Mouse (Mus musculus) CH12.LX (cell line): ENCODE data around the gene Riok1. TPM values are rescaled to one million over a fixed set of nuclear protein-coding genes. Genes with fewer than 3 reads are reported as not detected.

Experiments used
- DNase-seq: peaks from one replicate; pipeline ENCODE4 v3.0.0-alpha.2; 2013; ENCODE audit errors: extremely low read depth
- H3K27ac ChIP-seq: 2 replicates; pipeline ENCODE4 v1.5.1; 2012; ENCODE audit warnings: low read depth, mild to moderate bottlenecking, control low read depth, moderate library complexity; ENCODE audit not compliant: insufficient read depth
- H3K27me3 ChIP-seq: replicated peaks from 2 replicates; pipeline ENCODE3; 2012; ENCODE audit warnings: inconsistent platforms
- H3K36me3 ChIP-seq, 2 experiments: replicated peaks in 1 of 2; 2 replicates each; pipeline versions ENCODE3 to v1.6.1; 2012; ENCODE audit warnings: inconsistent platforms in 1 of 2, low read length in 1 of 2, mild to moderate bottlenecking in 1 of 2, mixed read lengths in 1 of 2, moderate library complexity in 1 of 2; ENCODE audit not compliant: control insufficient read depth in 1 of 2, insufficient read depth in 1 of 2
- H3K4me1 ChIP-seq, 2 experiments: 2 replicates each; pipeline ENCODE4 v1.6.1; 2012; ENCODE audit warnings: inconsistent platforms in 1 of 2, moderate library complexity in 1 of 2; ENCODE audit not compliant: insufficient read depth in 2 of 2, control insufficient read depth in 1 of 2
- H3K4me2 ChIP-seq: 2 replicates; pipeline ENCODE4 v1.6.1; 2012; ENCODE audit warnings: low read depth, mild to moderate bottlenecking, control low read depth; ENCODE audit not compliant: poor library complexity, insufficient read depth, severe bottlenecking
- H3K4me3 ChIP-seq, 3 experiments: fragments of 150-350 bp in 1 of 3; sonication (generic) in 1 of 3; replicated peaks in 1 of 3; 2 replicates each; pipeline versions ENCODE3 to v1.5.1; 2011 to 2012; ENCODE audit warnings: low read depth in 2 of 3, low read length in 2 of 3, mild to moderate bottlenecking in 2 of 3, moderate library complexity in 2 of 3, control low read depth in 1 of 3, improper control_type of control experiment in 1 of 3, inconsistent platforms in 1 of 3, mixed read lengths in 1 of 3; ENCODE audit not compliant: poor library complexity in 1 of 3
- H3K79me2 ChIP-seq: replicated peaks from 2 replicates; pipeline ENCODE4 v1.6.1; 2012; ENCODE audit warnings: mild to moderate bottlenecking, moderate library complexity; ENCODE audit not compliant: control insufficient read depth, poor library complexity, insufficient read depth, severe bottlenecking; ENCODE audit errors: extremely low read depth
- H3K9ac ChIP-seq: 2 replicates; pipeline ENCODE4 v1.6.1; 2012; ENCODE audit warnings: low read depth, mild to moderate bottlenecking, control low read depth, moderate library complexity; ENCODE audit not compliant: insufficient read depth
- H3K9me3 ChIP-seq: replicated peaks from 2 replicates; pipeline ENCODE3; 2012; ENCODE audit warnings: low read length, inconsistent platforms, mixed read lengths
- BHLHE40 ChIP-seq: IDR thresholded peaks from 2 replicates; pipeline ENCODE4 v1.6.1; 2011; ENCODE audit warnings: mild to moderate bottlenecking, low read depth, low read length, improper control_type of control experiment
- CHD1 ChIP-seq: IDR thresholded peaks from 2 replicates; pipeline ENCODE4 v1.6.1; 2012; ENCODE audit warnings: low read depth, low read length, improper control_type of control experiment, inconsistent platforms
- E2F4 ChIP-seq: IDR thresholded peaks from 2 replicates; pipeline ENCODE4 v1.6.1; 2011; ENCODE audit warnings: low read depth, low read length, improper control_type of control experiment; ENCODE audit not compliant: insufficient replicate concordance
- EP300 ChIP-seq: IDR thresholded peaks from 2 replicates; pipeline ENCODE4 v1.6.1; 2011; ENCODE audit warnings: low read length, improper control_type of control experiment
- ETS1 ChIP-seq: conservative IDR thresholded peaks from 2 replicates; pipeline ENCODE4 v1.6.1; 2012; ENCODE audit warnings: low read depth, mild to moderate bottlenecking, inconsistent platforms, low read length, improper control_type of control experiment, moderate library complexity
- GABPA ChIP-seq: IDR thresholded peaks from 2 replicates; pipeline ENCODE4 v1.6.1; 2012; ENCODE audit warnings: low read depth, low read length, improper control_type of control experiment, inconsistent platforms; ENCODE audit not compliant: insufficient replicate concordance
- IRF4 ChIP-seq: IDR thresholded peaks from 2 replicates; pipeline ENCODE4 v1.6.1; 2014; ENCODE audit warnings: low read depth, mild to moderate bottlenecking, inconsistent platforms, low read length, improper control_type of control experiment
- JUN ChIP-seq: IDR thresholded peaks from 2 replicates; pipeline ENCODE4 v1.6.1; 2011; ENCODE audit warnings: low read depth, mild to moderate bottlenecking, low read length, improper control_type of control experiment, moderate library complexity; ENCODE audit not compliant: insufficient read depth
- JUND ChIP-seq: conservative IDR thresholded peaks from 2 replicates; pipeline ENCODE4 v1.6.1; 2011; ENCODE audit warnings: low read depth, low read length, improper control_type of control experiment
- KAT2A ChIP-seq: IDR thresholded peaks from 2 replicates; pipeline ENCODE4 v1.6.1; 2012; ENCODE audit warnings: low read length, improper control_type of control experiment, inconsistent platforms; ENCODE audit not compliant: insufficient replicate concordance
- MAX ChIP-seq: IDR thresholded peaks from 2 replicates; pipeline ENCODE4 v1.6.1; 2011; ENCODE audit warnings: low read length, improper control_type of control experiment
- MXI1 ChIP-seq: IDR thresholded peaks from 2 replicates; pipeline ENCODE4 v1.6.1; 2011; ENCODE audit warnings: mild to moderate bottlenecking, low read depth, low read length, improper control_type of control experiment
- MYC ChIP-seq: IDR thresholded peaks from 2 replicates; pipeline ENCODE4 v1.6.1; 2011; ENCODE audit warnings: low read depth, mild to moderate bottlenecking, improper control_type of control experiment, low read length
- PAX5 ChIP-seq: IDR thresholded peaks from 2 replicates; pipeline ENCODE4 v1.6.1; 2012; ENCODE audit warnings: low read length, inconsistent platforms, mixed read lengths
- POLR2AphosphoS2 ChIP-seq: IDR thresholded peaks from 2 replicates; pipeline ENCODE4 v1.6.1; 2011; ENCODE audit warnings: low read depth, low read length, improper control_type of control experiment
- RAD21 ChIP-seq: IDR thresholded peaks from 2 replicates; pipeline ENCODE4 v1.6.1; 2011; ENCODE audit warnings: low read depth, mild to moderate bottlenecking, low read length, improper control_type of control experiment, moderate library complexity
- RCOR1 ChIP-seq: conservative IDR thresholded peaks from 2 replicates; pipeline ENCODE4 v1.6.1; 2012; ENCODE audit warnings: low read depth, mild to moderate bottlenecking, inconsistent platforms, low read length, improper control_type of control experiment
- SIN3A ChIP-seq: IDR thresholded peaks from 2 replicates; pipeline ENCODE4 v1.6.1; 2012; ENCODE audit warnings: low read length, improper control_type of control experiment, inconsistent platforms
- TCF12 ChIP-seq: IDR thresholded peaks from 2 replicates; pipeline ENCODE4 v1.6.1; 2014; ENCODE audit warnings: low read depth, mild to moderate bottlenecking, inconsistent platforms, low read length, improper control_type of control experiment
- USF1 ChIP-seq: IDR thresholded peaks from 2 replicates; pipeline ENCODE4 v1.6.1; 2014; ENCODE audit warnings: low read depth, mild to moderate bottlenecking, inconsistent platforms, low read length, improper control_type of control experiment
- ZC3H11A ChIP-seq: IDR thresholded peaks from 2 replicates; pipeline ENCODE4 v1.6.1; 2012; ENCODE audit warnings: low read depth, mild to moderate bottlenecking, inconsistent platforms, low read length, improper control_type of control experiment
- ZMIZ1 ChIP-seq: IDR thresholded peaks from 2 replicates; pipeline ENCODE4 v1.6.1; 2012; ENCODE audit warnings: low read depth, mild to moderate bottlenecking, inconsistent platforms, low read length, improper control_type of control experiment
- dilution Hi-C: fragments of 300-500 bp; cut with MboI; formaldehyde crosslinking; loops from 2 replicates; pipeline ENCODE4 v1.14.3; 2020; ENCODE audit warnings: low sequenced_read_pairs; ENCODE audit not compliant: extremely low pct_unique_long_range_greater_than_20kb, extremely low pct_ligation_motif_present
- in situ Hi-C: fragments of 300-500 bp; cut with MboI; formaldehyde crosslinking; loops from 3 replicates; pipeline ENCODE4 v1.14.3; 2019; ENCODE audit warnings: low sequenced_read_pairs, low pct_ligation_motif_present, low pct_unique_long_range_greater_than_20kb, mixed read lengths
- polyA plus RNA-seq: library from polyadenylated mRNA; unstranded; fragments of >175 nt; gene quantifications from 2 replicates; pipeline ENCODE4 v1.2.1, GENCODE M21; 2012; ENCODE audit warnings: low read depth; ENCODE audit not compliant: insufficient read length
- total RNA-seq, 2 experiments: library from RNA; depleted of rRNA; stranded (reverse); fragments of 300-350 nt in 1 of 2; fragments of >200 nt in 1 of 2; gene quantifications; 2 replicates each; pipeline ENCODE4 v1.2.3; 2012 to 2014

The Riok1 gene
- total and polyA plus RNA-seq, 3 experiments, result 33.9 to 67.0 (median 52.4) TPM

- no peaks in the 10 kb centered on the region for H3K27me3 ChIP-seq
- TF ChIP-seq MXI1 (no peak), KAT2A (no peak), TCF12 (no peak), RAD21 (no peak), E2F4 (no peak), USF1 (no peak), BHLHE40 (no peak), SIN3A (no peak), IRF4 (no peak), ZC3H11A (no peak), MAX (no peak), JUN (no peak), JUND (no peak), PAX5 (no peak), CHD1 (no peak), ZMIZ1 (no peak), MYC (no peak), POLR2AphosphoS2 (no peak), ETS1 (no peak), RCOR1 (no peak)
- TF ChIP-seq, all 38 proteins: peak for 0
- Histone ChIP-seq H3K79me2 (no peaks in the 10 kb centered on the region), H3K4me1 (peaks cover 13 to 30% of the 10 kb centered on the region in 2 experiments), H3K36me3 (peaks cover 0 to 7% of the 10 kb centered on the region in 2 experiments), H3K9ac (no peak overlapping the region), H3K27ac (no peak overlapping the region), H3K4me3 (no peak overlapping the region), H3K4me2 (no peak overlapping the region), H3K9me3 (no peaks in the 10 kb centered on the region)
- no peak for DNase-seq
- in situ Hi-C loops, result no loop called here
- dilution Hi-C loops, result no loop called here
Observed at GRCm38 (mm10) chr13:38077113-38077512, 40.3 kb downstream of the Riok1 start.

- Histone ChIP-seq H3K4me3 (no peak overlapping the region), H3K27me3 (no peaks in the 10 kb centered on the region), H3K4me1 (peaks cover 13 to 28% of the 10 kb centered on the region in 2 experiments), H3K9me3 (no peaks in the 10 kb centered on the region), H3K4me2 (peak overlapping the region; percentile 77), H3K27ac (no peak overlapping the region), H3K79me2 (no peaks in the 10 kb centered on the region), H3K36me3 (no peaks in the 10 kb centered on the region), H3K9ac (no peak overlapping the region)
- no peak for DNase-seq
- in situ Hi-C loops (no loop called here), dilution Hi-C loops (no loop called here)
- TF ChIP-seq EP300 (peak; percentile 45; the same call in 1 of the 2 replicates), GABPA (no peak), BHLHE40 (no peak), JUND (no peak), IRF4 (peak; percentile 38; the same call in 1 of the 2 replicates)
- TF ChIP-seq, all 38 proteins: peak for 2
Observed at GRCm38 (mm10) chr13:38078836-38079235, 42.0 kb downstream of the Riok1 start.
